Mouse (Mus musculus) gastrocnemius, postnatal 4 days (tissue): ENCODE measurements around the gene Zkscan1. TPM values are rescaled to one million over a fixed set of nuclear protein-coding genes. Genes with fewer than 3 reads are reported as not detected.
"Not testable (repeated sequence)": the region's sequence is repeated elsewhere in the genome, so short reads cannot be mapped to it uniquely, and the experiment has no call there.

Source experiments
- DNase-seq, 2 experiments: peaks; one replicate each; pipeline ENCODE4 v3.0.0; 2021 to 2022; ENCODE audit warnings: low spot score in 2 of 2, mixed read lengths in 2 of 2
- long read RNA-seq, 2 experiments: library from polyadenylated mRNA; stranded (forward); transcript quantifications; one replicate each; pipeline ENCODE4 v2.0.0; 2021
- total RNA-seq, 2 experiments: library from RNA; stranded (reverse); gene quantifications; 2 replicates each; pipeline ENCODE4 v1.2.3; 2021

The Zkscan1 gene
- total RNA-seq, result 10 to 100 TPM; 18.7 to 19.4 TPM
- long read RNA-seq, experiment 1, full-length matches to known transcripts, result 5 of 6 reads
- long read RNA-seq, experiment 1, partial matches to known transcripts, result 1 of 6 reads
- long read RNA-seq, experiment 1, other reads (novel, unspliced or antisense), result 0 of 6 reads
- long read RNA-seq, experiment 2, full-length matches to known transcripts, result 8 of 9 reads
- long read RNA-seq, experiment 2, partial matches to known transcripts, result 1 of 9 reads
- long read RNA-seq, experiment 2, other reads (novel, unspliced or antisense), result 0 of 9 reads

DNA sequence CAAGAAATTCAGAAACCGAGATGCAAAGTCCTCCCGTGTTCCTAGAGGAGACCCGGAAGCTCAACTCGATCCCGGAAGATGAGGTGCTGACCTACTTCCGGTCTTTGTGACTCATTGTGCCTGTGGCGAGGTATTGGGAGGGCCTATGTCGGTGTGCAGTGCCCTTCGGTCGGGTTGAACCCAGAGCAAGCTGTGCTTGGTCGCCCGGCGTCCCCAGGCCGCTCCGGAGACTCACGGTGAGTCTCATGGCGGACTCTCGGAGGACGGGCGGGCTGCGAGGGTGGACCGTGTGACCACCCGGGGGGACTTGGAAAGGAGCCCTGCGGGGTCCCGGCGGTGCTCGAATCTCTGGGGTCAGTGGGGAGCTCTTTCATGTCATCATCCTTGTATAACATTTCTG is at the start of gene Zkscan1:
TSS of gene Zkscan1 (plus strand) at position 89 of the 400 bp plus-strand sequence.
- DNase-seq, result peak; percentile 42 to 68

DNA sequence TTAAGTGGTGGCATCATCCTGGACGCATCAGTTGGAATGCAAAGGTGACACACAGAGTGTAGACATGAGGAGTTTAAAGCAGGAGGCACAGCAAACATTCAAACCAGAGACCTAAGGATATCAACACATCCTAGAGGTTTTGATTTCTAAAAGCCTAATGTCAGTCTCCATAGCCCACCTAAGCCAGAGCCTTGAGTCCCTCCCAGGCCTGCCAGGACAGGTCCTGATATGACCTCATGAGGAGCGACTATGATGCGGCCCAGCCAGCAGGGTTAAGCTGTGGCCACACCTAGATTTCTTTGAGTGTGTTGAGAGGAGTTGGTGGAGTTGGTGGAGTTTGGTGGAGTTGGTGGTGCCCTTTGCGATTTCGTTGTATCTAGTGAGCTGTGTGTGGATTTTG is 32.0 kb upstream of the Zkscan1 start, which contains the start of gene Smok3c:
TSS of gene Smok3c (plus strand) at position 301 of the 400 bp plus-strand sequence.
- not testable (repeated sequence) for DNase-seq

DNA sequence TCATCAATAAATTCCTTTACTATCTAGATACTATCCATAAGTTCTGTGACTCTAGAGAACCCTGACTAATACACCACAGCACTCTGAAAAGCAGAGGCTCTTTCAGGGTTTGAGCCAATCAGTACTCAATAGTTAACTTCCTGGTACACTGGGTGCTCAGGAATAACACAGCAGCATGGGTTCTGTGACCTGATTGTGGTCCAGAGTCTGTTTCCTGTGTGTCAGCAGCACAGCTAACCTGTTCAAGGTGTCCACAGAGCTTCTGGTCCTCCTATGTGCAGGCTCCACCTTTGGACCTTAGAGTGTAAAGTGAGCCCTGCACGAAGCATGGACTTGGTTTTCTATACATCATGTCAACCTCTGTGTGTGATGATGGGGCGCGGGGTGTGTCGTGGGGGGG is 11.1 kb upstream of the Zkscan1 start:
- no peak for DNase-seq

DNA sequence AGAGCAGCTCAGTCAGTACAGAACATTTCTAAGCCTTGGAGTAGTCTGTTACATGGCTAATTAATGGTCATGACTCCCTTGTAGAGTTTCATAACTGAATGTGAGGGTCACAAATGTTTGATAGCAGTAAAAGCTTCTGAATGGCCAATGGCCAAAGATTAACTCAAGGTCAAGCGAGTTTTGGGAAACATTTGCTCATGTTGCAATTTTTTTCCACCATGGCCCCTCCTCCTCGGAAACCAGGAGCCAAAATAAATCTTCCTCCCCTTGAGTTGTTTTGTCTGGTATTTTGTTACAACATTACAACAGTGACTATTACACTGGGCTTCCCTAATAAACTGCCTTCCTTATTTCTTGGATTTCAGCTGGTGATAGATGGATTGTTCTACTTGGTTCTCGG is 9.2 kb upstream of the Zkscan1 start:
- DNase-seq, result no peak

DNA sequence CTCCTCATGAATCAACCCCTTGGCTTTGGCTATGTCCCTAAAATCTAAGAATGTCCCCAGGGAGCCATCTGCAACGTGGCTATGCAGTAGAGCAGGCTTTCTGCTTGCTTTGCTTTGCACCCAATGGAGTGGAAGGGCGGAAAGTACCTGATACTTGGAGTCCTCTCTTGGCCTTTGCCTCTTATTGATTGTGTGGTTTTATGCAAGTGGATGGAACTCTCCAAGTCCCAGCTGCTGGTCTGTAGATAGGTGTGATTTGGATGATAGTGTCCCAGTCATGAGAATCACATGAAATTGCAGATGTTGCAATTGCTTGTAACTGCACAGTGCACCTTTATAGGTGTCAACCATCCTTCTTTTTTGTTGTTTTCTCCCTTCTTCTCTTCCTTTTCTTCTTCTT is 8.7 kb upstream of the Zkscan1 start:
- DNase-seq, result no peak

DNA sequence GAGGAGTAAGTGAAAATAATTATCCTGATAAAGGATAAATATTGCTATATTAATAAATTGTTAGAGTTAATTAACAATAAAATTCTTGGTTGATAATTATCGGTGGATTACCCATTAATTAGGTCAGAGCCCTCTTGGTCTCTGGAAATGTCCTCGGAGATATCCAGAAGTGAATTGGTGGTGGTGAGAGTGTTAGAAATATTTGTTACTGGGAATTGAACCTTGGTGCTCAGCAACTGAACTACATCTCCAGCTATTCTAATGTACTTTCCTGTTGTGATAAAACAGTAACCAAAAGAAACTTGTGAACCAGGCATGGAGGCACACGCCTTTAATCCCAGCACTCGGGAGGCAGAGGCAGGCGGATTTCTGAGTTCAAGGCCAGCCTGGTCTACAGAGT is 4.4 kb upstream of the Zkscan1 start:
- no peak for DNase-seq

DNA sequence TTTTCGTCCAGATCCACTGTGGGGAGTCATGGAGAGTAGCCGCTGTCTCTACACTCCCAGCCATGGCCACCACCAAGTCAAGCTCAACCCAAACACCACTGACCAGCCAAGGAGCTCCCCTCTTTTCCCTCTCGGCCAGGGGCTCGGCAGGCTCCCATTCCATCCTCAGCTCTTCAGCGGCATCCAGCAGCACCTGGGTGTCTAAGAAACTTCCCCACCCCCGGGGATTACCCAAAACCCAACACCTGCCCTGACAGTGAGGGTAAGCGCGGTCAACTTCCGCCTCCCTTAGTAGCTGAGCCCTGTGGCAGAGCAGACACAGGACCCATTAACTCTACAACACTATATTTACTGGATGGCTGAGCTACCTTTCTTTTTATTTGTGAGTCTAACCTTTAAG is 3.4 kb upstream of the Zkscan1 start:
- no peak for DNase-seq

DNA sequence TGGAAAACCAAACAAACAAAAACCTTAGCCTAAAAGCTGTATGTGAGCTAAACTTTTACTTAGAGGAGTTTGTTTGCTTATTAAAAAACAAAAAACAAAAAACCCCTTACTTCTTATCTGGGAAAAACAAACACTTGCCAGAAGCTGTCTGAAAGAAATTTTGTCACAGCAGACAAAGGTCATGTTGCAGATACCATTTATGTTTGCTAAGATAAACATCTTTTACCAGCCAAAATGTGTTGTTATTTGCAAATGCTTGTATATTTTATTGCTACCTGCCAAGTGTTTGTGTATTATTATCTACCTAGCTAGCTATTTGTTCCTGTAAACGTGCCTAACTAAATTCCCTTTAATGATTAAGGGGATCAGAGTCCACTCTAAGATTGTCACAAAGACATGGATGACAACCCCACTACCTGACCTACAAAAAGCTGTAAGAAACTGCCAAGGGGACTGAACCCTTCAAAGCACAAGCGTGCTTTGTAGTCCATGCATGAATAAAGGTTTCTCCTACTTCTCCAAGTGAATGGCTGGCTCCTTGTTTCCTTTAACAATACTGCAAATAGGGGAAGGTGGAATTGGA is 1.5 kb upstream of the Zkscan1 start:
- DNase-seq, result no peak

DNA sequence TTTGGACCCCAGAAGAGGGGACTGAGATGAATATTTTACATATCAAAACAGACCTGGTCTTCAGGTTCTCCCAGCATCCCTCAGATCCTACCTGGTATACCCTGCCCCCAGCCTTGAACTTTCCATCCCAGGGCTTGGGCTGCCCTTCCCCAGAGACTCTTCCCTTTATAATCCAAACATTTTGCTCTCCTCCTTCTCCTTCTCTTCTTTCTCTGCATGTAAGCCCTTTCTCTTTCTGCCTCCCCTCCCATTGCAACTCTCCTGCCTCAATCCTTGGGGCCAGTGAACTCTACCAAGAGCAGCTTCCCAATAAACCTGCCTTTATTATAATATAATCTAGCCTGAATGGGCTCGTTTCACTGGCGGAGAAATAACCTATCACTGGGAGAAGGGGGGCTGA is 948 bp upstream of the Zkscan1 start:
- DNase-seq, result no peak

DNA sequence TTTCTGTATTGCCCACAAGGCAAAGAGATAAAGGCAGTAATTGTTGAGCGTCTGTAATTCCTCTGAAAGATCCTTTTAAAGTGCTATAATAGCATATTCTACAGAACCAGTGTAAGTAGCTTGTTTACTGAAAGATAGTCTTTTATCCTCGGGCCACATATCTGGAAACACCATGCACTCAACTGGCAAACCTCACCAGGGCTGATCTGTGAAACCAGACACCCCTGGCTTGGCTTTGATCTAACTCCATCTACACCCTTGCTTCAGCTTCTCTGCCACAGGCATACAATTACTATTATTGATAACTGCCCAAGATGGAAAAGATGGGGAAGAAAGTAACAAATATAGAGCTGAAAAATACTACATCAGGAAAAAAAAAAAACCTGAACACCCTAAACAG is 377 bp upstream of the Zkscan1 start:
- DNase-seq, result no peak

DNA sequence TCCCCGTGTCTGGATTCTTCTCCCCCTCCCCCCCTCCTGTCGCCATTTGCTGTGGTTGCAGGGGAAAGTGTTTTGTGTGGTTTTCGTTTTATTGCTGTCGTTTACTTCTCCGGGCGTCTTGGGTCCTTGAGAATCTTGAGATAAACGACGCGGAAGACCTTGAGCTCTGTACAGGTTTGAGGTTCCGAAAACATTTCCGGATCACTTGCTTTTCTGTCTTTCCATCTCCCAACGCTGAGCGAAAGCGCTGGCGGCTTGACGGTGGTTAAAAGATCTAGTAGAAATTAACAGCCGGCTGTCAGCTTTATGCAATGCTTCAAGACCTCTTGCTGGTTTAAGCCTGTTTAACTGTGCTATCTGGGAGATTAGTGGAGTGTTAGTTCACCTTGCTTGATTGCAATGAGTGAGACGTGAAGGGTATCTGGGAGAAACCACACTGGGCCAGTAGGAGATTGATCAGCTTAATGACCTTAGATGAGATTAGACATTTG is 582 bp downstream of the Zkscan1 start:
- no peak for DNase-seq

DNA sequence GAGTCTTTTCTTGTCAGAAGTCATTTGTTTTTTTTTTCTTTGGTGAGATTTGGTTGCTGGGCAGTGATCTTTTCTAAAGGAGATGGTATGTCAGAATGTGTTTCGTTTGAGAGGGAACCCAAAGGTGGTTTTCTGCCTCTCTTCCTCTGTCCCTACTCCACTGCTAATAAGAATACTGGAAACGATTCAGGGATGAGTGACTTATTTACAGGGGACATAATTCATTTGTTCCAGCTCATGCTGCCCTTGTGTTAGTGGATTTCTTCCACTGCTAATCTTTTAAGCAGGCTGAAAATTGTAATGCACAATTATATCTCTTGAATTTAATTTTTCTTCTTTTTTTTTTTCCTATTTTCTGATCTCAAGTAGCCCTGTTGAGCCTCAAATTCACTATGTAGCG is 2.0 kb downstream of the Zkscan1 start:
- DNase-seq, result no peak

DNA sequence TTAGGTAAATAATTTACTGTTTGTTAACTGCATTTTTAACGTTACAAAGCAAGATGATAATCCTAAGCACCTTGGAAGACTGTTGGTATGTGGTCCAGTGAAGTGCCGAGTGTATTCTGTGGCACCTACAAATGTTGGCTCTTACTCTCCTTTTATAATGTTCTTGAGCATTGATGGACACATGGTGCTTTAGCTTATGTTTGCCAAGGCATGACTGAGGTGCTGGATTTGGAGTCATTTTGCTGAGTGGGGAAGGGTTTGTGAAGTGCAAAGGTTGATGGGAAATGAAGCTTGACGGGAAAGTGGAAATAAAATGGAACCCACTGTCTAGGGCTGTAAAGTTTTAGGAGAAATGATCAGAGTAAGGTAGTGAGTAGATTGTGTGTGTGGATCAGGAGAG is 3.5 kb downstream of the Zkscan1 start:
- DNase-seq, result no peak

DNA sequence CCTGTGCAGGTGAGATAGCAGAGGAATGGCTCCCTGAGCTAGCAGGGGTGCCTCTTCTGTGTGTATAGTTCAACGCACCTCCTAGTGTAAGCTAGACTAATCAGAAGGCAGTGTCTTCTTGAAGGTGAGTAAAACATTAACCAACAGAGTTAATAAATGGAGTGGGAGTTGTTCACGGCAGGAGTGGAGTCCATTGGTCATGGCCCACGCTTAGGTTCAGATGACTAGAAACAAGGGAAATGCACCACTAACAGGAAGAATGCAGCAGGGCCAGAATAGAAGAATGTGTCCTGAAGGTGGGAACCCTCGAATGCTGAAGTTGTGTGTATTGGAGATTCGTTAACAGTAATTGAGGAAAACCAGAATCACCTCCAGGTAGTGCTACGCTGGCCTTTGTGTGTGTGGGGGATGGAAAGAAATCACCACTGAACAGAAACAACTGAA is 4.2 kb downstream of the Zkscan1 start:
- no peak for DNase-seq

DNA sequence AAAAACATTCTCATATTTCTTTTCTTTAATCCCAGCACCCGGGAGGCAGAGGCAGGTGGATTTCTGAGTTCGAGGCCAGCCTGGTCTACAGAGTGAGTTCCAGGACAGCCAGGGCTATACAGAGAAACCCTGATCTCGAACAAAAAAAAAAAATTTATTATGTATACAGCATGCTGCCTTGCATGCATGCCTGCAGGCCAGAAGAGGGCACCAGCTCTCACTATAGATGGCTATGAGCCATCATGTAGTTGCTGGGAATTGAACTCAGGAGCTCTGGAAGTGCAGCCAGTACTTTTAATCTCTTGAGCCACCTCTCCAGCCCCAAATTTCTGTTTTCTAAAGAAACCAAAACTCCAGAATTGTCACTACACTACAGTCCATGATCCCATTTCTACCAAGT is 5.4 kb downstream of the Zkscan1 start:
- DNase-seq, result no peak

DNA sequence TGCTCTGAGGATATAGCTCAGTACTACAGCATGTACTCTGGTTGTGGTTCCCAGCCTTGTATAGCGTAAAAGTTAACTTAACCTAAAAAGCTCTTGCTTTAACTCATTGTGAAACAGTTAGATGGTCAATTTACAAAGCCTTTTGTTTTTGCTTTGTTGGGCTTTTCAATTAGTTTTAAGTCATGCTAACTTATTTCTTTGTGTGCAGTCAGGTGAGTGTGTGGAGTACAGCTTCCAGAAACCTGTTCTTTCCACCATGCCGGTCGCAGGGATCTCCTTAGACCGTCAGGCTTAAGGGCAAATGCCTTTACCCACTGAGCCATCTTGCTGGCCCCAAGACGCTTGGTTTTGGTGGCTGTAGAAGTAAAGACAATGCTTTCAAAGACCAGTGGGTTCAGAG is 5.9 kb downstream of the Zkscan1 start:
- DNase-seq, result no peak

DNA sequence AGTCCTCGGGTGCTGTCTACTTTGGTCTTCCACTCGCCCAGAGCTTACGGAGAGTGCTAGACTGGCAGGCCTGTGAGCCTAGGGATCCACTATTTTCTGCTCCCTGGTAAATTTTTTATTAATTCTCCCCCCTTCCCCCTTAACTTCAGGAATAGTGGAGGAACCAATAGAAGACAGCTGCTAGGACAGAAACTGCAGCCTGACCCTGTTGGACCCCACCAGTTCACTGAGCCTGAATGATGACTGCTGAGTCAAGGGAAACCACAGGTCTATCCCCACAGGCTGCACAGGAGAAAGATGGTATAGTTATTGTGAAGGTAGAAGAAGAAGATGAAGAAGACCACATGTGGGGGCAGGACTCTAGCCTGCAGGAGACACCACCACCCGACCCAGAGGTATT is 7.9 kb downstream of the Zkscan1 start:
- no peak for DNase-seq

DNA sequence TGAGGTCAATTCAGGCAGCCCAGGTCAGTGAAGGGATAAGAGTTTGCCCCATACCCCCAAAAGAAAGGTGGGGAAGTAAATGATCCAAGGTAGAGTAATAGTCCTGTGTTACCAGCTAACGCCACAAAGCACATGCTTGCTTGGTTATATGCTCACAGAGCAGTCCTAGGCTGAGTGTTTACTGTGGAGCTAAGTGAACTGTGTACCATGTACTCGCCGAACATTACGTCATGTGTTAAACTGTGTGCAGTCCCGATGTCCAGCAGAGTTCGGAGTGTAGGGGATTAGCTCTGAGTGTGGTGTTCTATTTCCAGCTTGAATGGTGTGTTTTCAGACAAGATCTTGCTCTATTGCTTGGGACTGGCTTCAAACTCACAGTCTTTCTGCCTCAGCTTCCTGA is 9.6 kb downstream of the Zkscan1 start:
- DNase-seq, result no peak

DNA sequence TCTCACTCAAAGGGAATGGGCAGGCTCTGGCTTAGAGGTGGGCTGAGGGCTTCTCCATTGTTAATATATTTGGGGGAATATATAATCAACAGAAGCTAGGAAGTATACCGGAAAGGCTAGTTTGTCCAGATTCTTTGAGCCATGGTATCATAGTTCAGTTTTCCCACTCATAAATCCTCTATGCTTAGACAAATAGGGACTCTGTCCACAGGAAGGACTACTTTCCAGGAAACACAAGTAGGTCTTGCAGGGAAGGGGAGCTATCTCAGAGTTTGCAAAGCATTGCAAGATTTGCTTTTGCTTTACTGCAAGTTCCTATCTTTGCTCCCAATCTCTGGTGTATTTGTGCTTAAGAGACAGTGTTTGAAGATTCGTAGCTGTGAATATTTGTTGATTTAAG is 20.1 kb downstream of the Zkscan1 start:
- DNase-seq, result no peak

DNA sequence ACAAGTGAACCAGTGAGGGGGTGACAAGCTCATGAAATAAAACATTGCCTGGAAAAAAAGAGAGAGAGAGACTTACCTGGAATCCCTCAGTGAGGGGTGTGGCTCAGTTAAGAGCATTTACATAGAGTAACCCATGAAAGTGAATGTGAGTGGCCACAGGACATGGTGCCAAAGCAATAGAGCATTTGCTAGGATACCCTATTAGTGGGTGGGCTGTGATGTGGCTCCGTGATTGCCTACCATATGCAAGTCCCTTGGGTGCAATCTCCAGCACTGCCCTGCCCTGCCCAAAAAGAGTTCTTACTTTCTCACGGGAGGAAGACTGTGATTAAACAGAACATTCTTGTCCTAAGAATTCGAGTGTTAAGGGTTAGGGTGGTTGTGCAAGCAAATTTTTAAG is 22.2 kb downstream of the Zkscan1 start:
- no peak for DNase-seq

DNA sequence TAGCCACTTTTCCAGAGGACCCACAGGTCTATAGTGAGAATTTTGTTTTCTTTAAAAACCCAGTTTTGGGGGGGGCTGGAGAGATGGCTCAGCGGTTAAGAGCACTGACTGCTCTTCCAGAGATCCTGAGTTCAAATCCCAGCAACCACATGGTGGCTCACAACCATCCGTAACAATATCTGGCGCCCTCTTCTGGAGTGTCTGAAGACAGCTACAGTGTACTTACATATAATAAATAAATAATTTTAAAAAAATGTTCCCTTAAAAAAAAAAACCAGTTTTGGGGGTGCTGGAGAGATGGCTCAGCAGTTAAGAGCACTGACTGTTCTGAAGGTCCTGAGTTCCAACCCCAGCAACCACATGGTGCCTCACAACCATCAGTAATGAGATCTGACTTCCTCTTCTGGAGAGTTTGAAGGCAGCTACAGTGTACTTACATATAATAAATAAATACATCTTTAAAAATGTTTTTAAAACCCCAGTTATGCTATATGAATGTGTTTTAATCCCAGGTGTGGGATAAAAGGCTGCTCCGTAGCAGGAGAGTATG is 25.0 kb downstream of the Zkscan1 start:
- DNase-seq, result not testable (repeated sequence)
